Mouse (Mus musculus) C2C12 (cell line): ENCODE measurements around the gene Mfng. TPM values are rescaled to one million over a fixed set of nuclear protein-coding genes. Genes with fewer than 3 reads are reported as not detected.

Experiments
- H3K27me3 ChIP-seq: one replicate; pipeline ENCODE4 v1.6.1; 2011; ENCODE audit not compliant: control insufficient read depth, insufficient read depth, insufficient read length
- H3K36me3 ChIP-seq: one replicate; pipeline ENCODE4 v1.6.1; 2011; ENCODE audit not compliant: control insufficient read depth, insufficient read depth
- H3K4me3 ChIP-seq: one replicate; pipeline ENCODE4 v1.5.1; 2011; ENCODE audit warnings: mild to moderate bottlenecking, control low read depth; ENCODE audit not compliant: poor library complexity, insufficient read depth, severe bottlenecking
- H3K79me2 ChIP-seq: one replicate; pipeline ENCODE4 v1.6.1; 2011; ENCODE audit not compliant: control insufficient read depth, insufficient read depth
- H3K79me3 ChIP-seq: one replicate; pipeline ENCODE4 v1.6.1; 2011; ENCODE audit warnings: low read depth, control low read depth
- H3ac ChIP-seq: one replicate; pipeline ENCODE3; 2011; ENCODE audit warnings: low read depth; ENCODE audit not compliant: control insufficient read depth, insufficient read length
- CEBPB ChIP-seq: IDR thresholded peaks from one replicate; pipeline ENCODE4 v1.6.1; 2011; ENCODE audit warnings: low read depth, mild to moderate bottlenecking, control low read depth, moderate library complexity
- CTCF ChIP-seq: IDR thresholded peaks from one replicate; pipeline ENCODE4 v1.5.1; 2011; ENCODE audit not compliant: control insufficient read depth, insufficient read depth, insufficient read length
- FOSL1 ChIP-seq: IDR thresholded peaks from one replicate; pipeline ENCODE4 v1.8.0; 2011; ENCODE audit warnings: mild to moderate bottlenecking, low read length; ENCODE audit not compliant: poor library complexity, insufficient read depth, severe bottlenecking
- MAX ChIP-seq: IDR thresholded peaks from one replicate; pipeline ENCODE4 v1.6.1; 2011; ENCODE audit warnings: mild to moderate bottlenecking, control low read depth
- MYOD1 ChIP-seq: IDR thresholded peaks from one replicate; pipeline ENCODE4 v1.6.1; 2011; ENCODE audit warnings: low read depth; ENCODE audit not compliant: control insufficient read depth, insufficient read length
- MYOG ChIP-seq: IDR thresholded peaks from one replicate; pipeline ENCODE4 v1.6.1; 2011; ENCODE audit not compliant: control insufficient read depth, insufficient read length; ENCODE audit errors: extremely low read depth
- USF1 ChIP-seq: IDR thresholded peaks from one replicate; pipeline ENCODE4 v1.6.1; 2011; ENCODE audit warnings: low read depth, mild to moderate bottlenecking, control low read depth, moderate library complexity
- polyA plus RNA-seq: library from polyadenylated mRNA; unstranded; fragments of >200 nt; fragmentation: generic; extraction: Trizol; gene quantifications from one replicate; pipeline ENCODE4 v1.2.1, GENCODE M21; 2012; ENCODE audit warnings: missing spikeins

Gene Mfng
- polyA plus RNA-seq, 1 experiment: not detected

- H3K4me3 ChIP-seq: no peak overlapping the region
- H3K79me3 ChIP-seq: no peaks in the 10 kb centered on the region
- TF ChIP-seq MYOG (no peak), CEBPB (no peak), CTCF (no peak), MAX (no peak), USF1 (no peak), FOSL1 (no peak)
- H3K79me2 ChIP-seq: no peaks in the 10 kb centered on the region
- no peak overlapping the region for H3ac ChIP-seq
- no peaks in the 10 kb centered on the region for H3K36me3 ChIP-seq
- H3K27me3 ChIP-seq: peaks cover 96% of the 10 kb centered on the region
These were observed 61.3 kb downstream of the Mfng start for GRCm38 (mm10) chr15:78711935-78712334.

- H3ac ChIP-seq: no peak overlapping the region
- peaks cover 86% of the 10 kb centered on the region for H3K27me3 ChIP-seq
- H3K79me2 ChIP-seq: no peaks in the 10 kb centered on the region
- no peaks in the 10 kb centered on the region for H3K79me3 ChIP-seq
- no peak overlapping the region for H3K4me3 ChIP-seq
- no peaks in the 10 kb centered on the region for H3K36me3 ChIP-seq
- no peak for TF ChIP-seq CTCF
- TF ChIP-seq CEBPB: no peak
- TF ChIP-seq FOSL1: no peak
- no peak for TF ChIP-seq MYOG
- no peak for TF ChIP-seq MAX
- no peak for TF ChIP-seq USF1
- no peak for TF ChIP-seq MYOD1
These were observed 62.6 kb downstream of the Mfng start for GRCm38 (mm10) chr15:78710634-78711033.

GRCm38 (mm10) chr15:78709767-78710166, 63.5 kb downstream of the Mfng start:
- TF ChIP-seq CTCF (no peak), MAX (no peak), CEBPB (no peak)
- Histone ChIP-seq H3K27me3 (peaks cover 79% of the 10 kb centered on the region), H3K79me2 (no peaks in the 10 kb centered on the region), H3K4me3 (no peak overlapping the region), H3K79me3 (no peaks in the 10 kb centered on the region), H3K36me3 (no peaks in the 10 kb centered on the region), H3ac (no peak overlapping the region)

- Histone ChIP-seq H3K79me2 (no peaks in the 10 kb centered on the region), H3K27me3 (peaks cover 76% of the 10 kb centered on the region), H3K4me3 (no peak overlapping the region), H3ac (no peak overlapping the region), H3K79me3 (no peaks in the 10 kb centered on the region), H3K36me3 (no peaks in the 10 kb centered on the region)
- TF ChIP-seq CEBPB (no peak), USF1 (no peak), CTCF (no peak), MYOG (no peak), MAX (no peak), MYOD1 (no peak), FOSL1 (no peak)
These were observed 66.6 kb downstream of the Mfng start for GRCm38 (mm10) chr15:78706630-78707029.

Other genes starting within 250 kb of the Mfng start
- 17.5 TPM for gene C1qtnf6, start 242.1 kb downstream of the Mfng start, polyA plus RNA-seq
- not detected for gene Sstr3, start 228.8 kb downstream of the Mfng start, polyA plus RNA-seq
- not detected for gene Rac2, start 200.7 kb downstream of the Mfng start, polyA plus RNA-seq
- gene Cyth4, start 176.4 kb downstream of the Mfng start, polyA plus RNA-seq: 0.21 TPM
- not detected for gene Elfn2, start 54.7 kb downstream of the Mfng start, polyA plus RNA-seq
- 0.73 TPM for gene Card10, start 29.6 kb upstream of the Mfng start, polyA plus RNA-seq
- gene Cdc42ep1, start 69.1 kb upstream of the Mfng start, polyA plus RNA-seq: 55.2 TPM
- gene Lgals2, start 82.1 kb upstream of the Mfng start, polyA plus RNA-seq: 1.3 TPM
- gene Gga1, start 103.7 kb upstream of the Mfng start, polyA plus RNA-seq: 71.2 TPM
- 0.07 TPM for gene Gm49510, start 126.2 kb upstream of the Mfng start, polyA plus RNA-seq
- 23.4 TPM for gene Sh3bp1, start 126.3 kb upstream of the Mfng start, polyA plus RNA-seq
- gene Pdxp, start 140.4 kb upstream of the Mfng start, polyA plus RNA-seq: 25.1 TPM
- 18,755 TPM for gene Lgals1, start 153.2 kb upstream of the Mfng start, polyA plus RNA-seq
- 108 TPM for gene Nol12, start 161.5 kb upstream of the Mfng start, polyA plus RNA-seq
- gene Triobp, start 174.2 kb upstream of the Mfng start, polyA plus RNA-seq: 35.7 TPM